Mouse (Mus musculus) heart, adult 2 months (tissue): ENCODE measurements at regions not wholly inside any gene's neighbourhood (a gene's known extent, or its start where the extent isn't known, plus 50 kb on each side); places are given as distances from the start of the nearest gene placed in this dataset.

Experiments used
- CTCF ChIP-seq: fragments of 200-600 bp; IDR thresholded peaks from 2 replicates; pipeline ENCODE4 v1.8.1; 2022; ENCODE audit warnings: antibody characterized with exemption, mild to moderate bottlenecking, moderate library complexity
- EP300 ChIP-seq: fragments of 200-500 bp; IDR thresholded peaks from 2 replicates; pipeline ENCODE4 v1.6.1; 2011; ENCODE audit warnings: low read depth, low read length, control low read depth; ENCODE audit not compliant: insufficient read depth
- POLR2A ChIP-seq: fragments of 200-500 bp; IDR thresholded peaks from 2 replicates; pipeline ENCODE4 v1.6.1; 2011; ENCODE audit warnings: mild to moderate bottlenecking, low read depth, low read length, control low read depth; ENCODE audit not compliant: insufficient read depth

DNA sequence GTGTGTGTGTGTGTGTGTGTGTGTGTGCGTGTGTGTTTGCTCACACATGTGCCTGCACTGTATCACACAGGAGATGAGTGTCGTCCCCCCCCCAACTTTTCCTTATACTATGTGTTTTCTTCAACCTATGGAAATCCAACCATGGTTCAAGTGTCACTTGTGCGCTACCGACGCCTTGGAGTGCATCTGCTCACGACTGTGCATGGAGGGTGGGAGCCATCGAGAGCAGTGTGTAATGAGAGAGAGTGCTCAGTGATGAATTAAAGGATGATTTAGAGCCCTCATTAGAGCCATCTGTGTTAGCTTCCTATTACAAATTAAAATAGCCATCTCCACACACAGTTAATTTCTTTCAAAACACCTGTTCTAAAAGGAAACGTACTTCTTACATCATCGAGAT lies 264.3 kb upstream of the Gadl1 start:
- TF ChIP-seq CTCF, result no peak
- TF ChIP-seq POLR2A, result no peak
- no peak for TF ChIP-seq EP300
